Mouse (Mus musculus): ENCODE data around the gene Fam120b. TPM values are rescaled to one million over a fixed set of nuclear protein-coding genes. Genes with fewer than 3 reads are reported as not detected.

Gene Fam120b
- polyA plus RNA-seq, 1 experiment from 2014 or later = 27.3 TPM

DNA sequence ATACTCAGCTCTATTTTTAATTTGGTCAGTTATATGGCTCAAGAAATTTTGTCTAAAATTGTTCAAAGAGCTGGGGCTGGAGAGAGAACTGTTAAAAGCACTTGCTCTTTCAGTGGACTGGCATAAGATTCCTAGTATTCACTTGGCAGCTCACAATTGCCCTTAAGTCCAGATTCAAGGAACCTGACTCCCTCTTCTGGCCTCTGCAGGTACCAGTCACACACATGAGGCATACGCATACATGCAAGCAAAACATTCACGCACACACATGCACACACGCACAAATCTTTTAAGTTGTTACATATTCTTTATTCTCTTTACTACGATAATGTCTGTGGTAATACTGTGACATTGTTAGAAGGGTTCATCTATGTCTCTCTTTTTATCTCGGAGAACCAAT lies 12.6 kb upstream of the Fam120b start:
- Histone ChIP-seq H3K27me3 (replicated peaks; ENCODE audit: low read depth, poor library complexity, severe bottlenecking) (peaks cover 67% of the 10 kb centered on the region), H3K36me3 (replicated peaks) (no peaks in the 10 kb centered on the region), H3K27ac (replicated peaks) (no peak overlapping the region), H3K4me1 (peaks cover 43% of the 10 kb centered on the region), H3K4me3 (no peak overlapping the region), H3K9me3 (0 out of 2 replicates have a peak, but pooled peaks cover 2% of the 10 kb centered on the region)
- WGBS = 91% methylated on average over 5 of the region's 5 CpGs
- no peak for DNase-seq (ENCODE audit: low spot score)

- DNase-seq (ENCODE audit: low spot score) = no peak
- H3K4me3 ChIP-seq = no peak overlapping the region
- no peak overlapping the region for H3K27ac ChIP-seq (replicated peaks)
- no peaks in the 10 kb centered on the region for H3K9me3 ChIP-seq
- peaks cover 18% of the 10 kb centered on the region for H3K27me3 ChIP-seq (replicated peaks; ENCODE audit: low read depth, poor library complexity, severe bottlenecking)
- no peaks in the 10 kb centered on the region for H3K4me1 ChIP-seq
- 79% methylated on average over 4 of the region's 4 CpGs for WGBS
- no peaks in the 10 kb centered on the region for H3K36me3 ChIP-seq (replicated peaks)
These were observed 7.1 kb upstream of the Fam120b start for GRCm38 (mm10) chr17:15388892-15389291.

- peaks cover 20% of the 10 kb centered on the region for H3K27me3 ChIP-seq (replicated peaks; ENCODE audit: low read depth, poor library complexity, severe bottlenecking)
- no peak overlapping the region for H3K4me3 ChIP-seq
- H3K27ac ChIP-seq (replicated peaks) = no peak overlapping the region
- no peaks in the 10 kb centered on the region for H3K36me3 ChIP-seq (replicated peaks)
- 81% methylated on average over 8 of the region's 8 CpGs for WGBS
- H3K9me3 ChIP-seq = no peaks in the 10 kb centered on the region
- no peaks in the 10 kb centered on the region for H3K4me1 ChIP-seq
- DNase-seq (ENCODE audit: low spot score) = no peak
These were observed 6.6 kb upstream of the Fam120b start for GRCm38 (mm10) chr17:15389356-15389755.

GRCm38 (mm10) chr17:15401716-15402115 lies 5.7 kb downstream of the Fam120b start:
- H3K9me3 ChIP-seq = no peaks in the 10 kb centered on the region
- H3K4me3 ChIP-seq = no peak overlapping the region
- H3K27me3 ChIP-seq (replicated peaks; ENCODE audit: low read depth, poor library complexity, severe bottlenecking) = no peaks in the 10 kb centered on the region
- 97% methylated on average over 17 of the region's 17 CpGs for WGBS
- H3K4me1 ChIP-seq = peaks cover 9% of the 10 kb centered on the region
- DNase-seq (ENCODE audit: low spot score) = no peak
- peaks cover 49% of the 10 kb centered on the region for H3K36me3 ChIP-seq (replicated peaks)
- no peak overlapping the region for H3K27ac ChIP-seq (replicated peaks)

DNA sequence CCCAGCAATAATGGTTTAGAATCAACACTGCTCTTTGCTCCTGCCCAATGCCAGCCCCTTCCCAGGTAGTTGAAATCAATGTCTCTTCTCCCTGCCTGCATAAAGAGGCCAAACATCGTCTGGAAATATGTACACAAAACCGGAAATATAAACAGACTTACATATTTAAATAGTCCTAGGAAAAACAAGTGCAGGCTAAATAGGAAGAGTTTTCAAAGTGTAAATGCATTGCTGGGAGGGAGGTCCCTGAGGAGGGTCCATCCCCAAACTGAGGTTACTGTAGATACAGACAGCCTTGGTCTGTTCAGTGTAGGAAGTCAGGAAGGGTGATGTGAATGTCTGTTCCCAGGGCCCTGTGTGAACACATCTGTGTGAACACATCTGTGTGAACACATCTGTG lies 10.6 kb downstream of the Fam120b start:
- DNase-seq (ENCODE audit: low spot score) = no peak
- Histone ChIP-seq H3K27me3 (replicated peaks; ENCODE audit: low read depth, poor library complexity, severe bottlenecking) (no peaks in the 10 kb centered on the region), H3K4me1 (no peaks in the 10 kb centered on the region), H3K27ac (replicated peaks) (no peak overlapping the region), H3K4me3 (no peak overlapping the region), H3K36me3 (replicated peaks) (peaks cover 96% of the 10 kb centered on the region), H3K9me3 (no peaks in the 10 kb centered on the region)
- WGBS = 94% methylated on average over 2 of the region's 2 CpGs

DNA sequence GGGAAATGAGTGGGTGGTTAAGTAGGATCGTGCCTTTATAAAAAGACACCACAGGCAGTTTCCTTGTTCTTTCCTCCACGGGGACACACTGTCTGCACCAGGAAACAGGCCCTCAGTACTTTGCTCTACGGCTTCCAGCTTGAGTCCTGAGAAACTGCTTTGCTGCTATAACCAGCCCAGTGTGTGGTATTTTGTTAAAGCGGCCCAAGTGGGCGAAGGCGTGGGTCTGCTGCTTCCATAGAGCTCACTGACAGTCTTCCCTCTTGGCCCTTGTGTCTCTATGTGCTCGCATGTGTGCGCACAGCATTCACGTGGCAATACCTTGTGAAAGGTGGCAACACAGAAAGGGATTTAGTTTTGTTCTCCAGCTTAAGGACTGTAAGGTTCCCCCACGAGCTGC lies 13.3 kb downstream of the Fam120b start:
- no peak for DNase-seq (ENCODE audit: low spot score)
- peaks cover 94% of the 10 kb centered on the region for H3K36me3 ChIP-seq (replicated peaks)
- H3K9me3 ChIP-seq = no peaks in the 10 kb centered on the region
- WGBS = 90% methylated on average over 10 of the region's 10 CpGs
- no peaks in the 10 kb centered on the region for H3K4me1 ChIP-seq
- no peaks in the 10 kb centered on the region for H3K27me3 ChIP-seq (replicated peaks; ENCODE audit: low read depth, poor library complexity, severe bottlenecking)
- no peak overlapping the region for H3K4me3 ChIP-seq
- no peak overlapping the region for H3K27ac ChIP-seq (replicated peaks)

- Histone ChIP-seq H3K27me3 (replicated peaks; ENCODE audit: low read depth, poor library complexity, severe bottlenecking) (no peaks in the 10 kb centered on the region), H3K4me1 (no peaks in the 10 kb centered on the region), H3K36me3 (replicated peaks) (peaks cover 96% of the 10 kb centered on the region), H3K4me3 (no peak overlapping the region), H3K9me3 (no peaks in the 10 kb centered on the region), H3K27ac (replicated peaks) (no peak overlapping the region)
- DNase-seq (ENCODE audit: low spot score) = no peak
- 90% methylated on average over 1 of the region's 1 CpGs for WGBS
These were observed 14.9 kb downstream of the Fam120b start for GRCm38 (mm10) chr17:15410861-15411260.

- Histone ChIP-seq H3K27ac (replicated peaks) (no peak overlapping the region), H3K27me3 (replicated peaks; ENCODE audit: low read depth, poor library complexity, severe bottlenecking) (no peaks in the 10 kb centered on the region), H3K4me3 (no peak overlapping the region), H3K9me3 (no peaks in the 10 kb centered on the region), H3K36me3 (replicated peaks) (peaks cover 97% of the 10 kb centered on the region), H3K4me1 (no peaks in the 10 kb centered on the region)
- WGBS = 90% methylated on average over 12 of the region's 12 CpGs
- DNase-seq (ENCODE audit: low spot score) = no peak
These were observed 20.7 kb downstream of the Fam120b start for GRCm38 (mm10) chr17:15416596-15417215.

- H3K27me3 ChIP-seq (replicated peaks; ENCODE audit: low read depth, poor library complexity, severe bottlenecking) = no peaks in the 10 kb centered on the region
- no peak overlapping the region for H3K4me3 ChIP-seq
- no peak for DNase-seq (ENCODE audit: low spot score)
- H3K9me3 ChIP-seq = no peaks in the 10 kb centered on the region; the same call in 1 of the 2 replicates
- peaks cover 99% of the 10 kb centered on the region for H3K36me3 ChIP-seq (replicated peaks)
- 89% methylated on average over 8 of the region's 8 CpGs for WGBS
- no peaks in the 10 kb centered on the region for H3K4me1 ChIP-seq
- no peak overlapping the region for H3K27ac ChIP-seq (replicated peaks)
These were observed 23.5 kb downstream of the Fam120b start for GRCm38 (mm10) chr17:15419534-15419933.

DNA sequence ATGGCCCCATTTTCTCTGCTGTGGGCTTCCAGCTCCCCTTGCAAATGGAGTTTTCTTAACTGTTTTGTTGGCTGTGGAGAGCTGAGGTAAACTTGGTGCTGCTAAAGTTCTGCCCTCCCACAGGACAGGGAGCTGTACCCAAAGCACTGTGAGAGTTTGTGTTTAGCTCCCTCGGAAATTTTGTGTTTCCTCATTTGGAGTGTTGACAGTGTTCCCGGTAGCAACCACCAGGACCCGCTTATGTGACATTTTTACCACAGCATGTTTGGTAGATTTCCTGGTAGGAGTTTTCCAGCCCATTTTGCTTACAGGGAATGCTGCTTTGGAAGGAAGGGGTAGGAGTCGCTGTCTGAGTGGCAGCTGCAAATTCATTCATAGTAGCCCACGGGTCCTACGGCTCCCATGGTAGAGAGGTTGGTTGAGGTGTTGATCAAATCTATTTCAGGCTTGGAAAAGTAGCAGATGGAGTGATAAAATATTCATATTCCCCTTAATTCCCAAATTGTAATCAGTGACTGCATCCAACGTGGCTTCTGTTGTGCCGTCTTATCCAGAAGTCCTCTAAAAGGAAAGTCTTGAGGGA lies 24.1 kb downstream of the Fam120b start:
- H3K36me3 ChIP-seq (replicated peaks) = peaks cover 99% of the 10 kb centered on the region
- WGBS = 89% methylated on average over 8 of the region's 8 CpGs
- no peak for DNase-seq (ENCODE audit: low spot score)

GRCm38 (mm10) chr17:15421446-15421845 lies 25.4 kb downstream of the Fam120b start:
- 95% methylated on average over 6 of the region's 6 CpGs for WGBS
- no peak overlapping the region for H3K4me3 ChIP-seq
- H3K27me3 ChIP-seq (replicated peaks; ENCODE audit: low read depth, poor library complexity, severe bottlenecking) = no peaks in the 10 kb centered on the region
- no peak overlapping the region for H3K27ac ChIP-seq (replicated peaks)
- peaks cover 98% of the 10 kb centered on the region for H3K36me3 ChIP-seq (replicated peaks)
- H3K9me3 ChIP-seq = no peaks in the 10 kb centered on the region; the same call in 1 of the 2 replicates
- DNase-seq (ENCODE audit: low spot score) = no peak
- no peaks in the 10 kb centered on the region for H3K4me1 ChIP-seq

More for the DNA sequence above, 24.1 kb downstream of the Fam120b start:
- Histone ChIP-seq H3K27ac (replicated peaks) (no peak overlapping the region), H3K4me1 (no peaks in the 10 kb centered on the region), H3K27me3 (replicated peaks; ENCODE audit: low read depth, poor library complexity, severe bottlenecking) (no peaks in the 10 kb centered on the region), H3K9me3 (no peaks in the 10 kb centered on the region; the same call in 1 of the 2 replicates), H3K4me3 (no peak overlapping the region)

- Histone ChIP-seq H3K4me3 (no peak overlapping the region), H3K27me3 (replicated peaks; ENCODE audit: low read depth, poor library complexity, severe bottlenecking) (no peaks in the 10 kb centered on the region), H3K27ac (replicated peaks) (no peak overlapping the region), H3K4me1 (no peaks in the 10 kb centered on the region), H3K9me3 (no peaks in the 10 kb centered on the region; the same call in 1 of the 2 replicates), H3K36me3 (replicated peaks) (peaks cover 96% of the 10 kb centered on the region)
- WGBS = 85% methylated on average over 9 of the region's 9 CpGs
- DNase-seq (ENCODE audit: low spot score) = no peak
These were observed 26.7 kb downstream of the Fam120b start for GRCm38 (mm10) chr17:15422666-15423065.

DNA sequence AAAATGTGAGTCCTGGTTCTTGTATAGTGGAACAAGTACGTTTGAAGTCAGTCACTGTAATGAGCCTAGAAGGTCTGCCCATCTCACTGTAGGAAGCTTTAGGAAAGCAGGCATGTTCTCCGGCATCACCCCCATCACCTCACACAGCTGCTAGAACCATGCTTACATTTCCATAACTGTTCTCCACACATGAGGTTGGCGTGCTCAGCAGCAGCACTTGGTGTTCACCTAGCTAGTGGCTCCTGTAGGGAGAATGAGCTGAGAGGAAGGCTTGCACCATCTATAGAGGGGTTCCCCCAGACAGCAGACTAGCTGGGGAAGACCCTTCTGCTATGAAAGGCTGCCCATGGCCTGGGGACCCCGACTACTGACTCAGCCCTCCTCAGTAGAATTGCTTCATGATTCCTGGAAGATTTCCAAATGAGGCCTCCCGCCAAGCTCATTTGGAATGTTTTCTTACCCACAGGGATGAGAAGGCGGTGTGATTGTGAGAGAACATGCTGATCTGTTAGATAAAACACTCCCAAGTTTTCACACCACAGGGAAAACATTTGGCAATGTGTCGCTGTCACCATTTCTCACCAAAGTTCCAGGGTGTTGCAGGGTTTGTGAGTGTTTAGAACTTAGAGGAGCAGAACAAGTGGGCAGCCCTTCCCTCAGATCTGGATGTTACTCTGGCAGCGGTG lies 27.2 kb downstream of the Fam120b start:
- no peak overlapping the region for H3K27ac ChIP-seq (replicated peaks)
- no peaks in the 10 kb centered on the region for H3K27me3 ChIP-seq (replicated peaks; ENCODE audit: low read depth, poor library complexity, severe bottlenecking)
- peaks cover 96% of the 10 kb centered on the region for H3K36me3 ChIP-seq (replicated peaks)
- no peaks in the 10 kb centered on the region; the same call in 1 of the 2 replicates for H3K9me3 ChIP-seq
- no peaks in the 10 kb centered on the region for H3K4me1 ChIP-seq
- DNase-seq (ENCODE audit: low spot score) = no peak
- WGBS = 88% methylated on average over 8 of the region's 8 CpGs
- no peak overlapping the region for H3K4me3 ChIP-seq

Data from embryonic facial prominence, embryonic 10.5 days (tissue).